Mouse (Mus musculus) embryonic facial prominence, embryonic 11.5 days (tissue): ENCODE measurements at regions not wholly inside any gene's neighbourhood (a gene's known extent, or its start where the extent isn't known, plus 50 kb on each side); places are given as distances from the start of the nearest gene placed in this dataset.

Experiments used
- ATAC-seq: fragments of 200-750 bp; cut with Nextera tagmentation; replicated peaks from 2 replicates; pipeline ENCODE4 v1.8.0; 2017; ENCODE audit warnings: low read depth; ENCODE audit not compliant: insufficient number of reproducible peaks, low FRiP score, low TSS enrichment
- DNase-seq: peaks from one replicate; pipeline ENCODE4 v3.0.0-alpha.2; 2015; ENCODE audit warnings: low spot score
- H3K27ac ChIP-seq: fragments of 300-500 bp; sonication (generic); replicated peaks from 2 replicates; pipeline ENCODE4 v1.5.1; 2014; ENCODE audit warnings: mild to moderate bottlenecking, low read depth, low read length, control low read depth
- H3K27me3 ChIP-seq: fragments of 300-500 bp; sonication (generic); 2 replicates; pipeline ENCODE4 v1.6.1; 2014; ENCODE audit warnings: mild to moderate bottlenecking, low read length, moderate library complexity, mixed read lengths; ENCODE audit not compliant: control insufficient read depth, insufficient read depth
- H3K36me3 ChIP-seq: fragments of 300-500 bp; sonication (generic); replicated peaks from 2 replicates; pipeline ENCODE4 v1.6.1; 2014; ENCODE audit warnings: low read depth, mild to moderate bottlenecking, low read length, moderate library complexity, mixed read lengths; ENCODE audit not compliant: control insufficient read depth, insufficient read depth
- H3K4me1 ChIP-seq: fragments of 300-500 bp; sonication (generic); 2 replicates; pipeline ENCODE4 v1.6.1; 2014; ENCODE audit warnings: low read length, mixed read lengths; ENCODE audit not compliant: control insufficient read depth, insufficient read depth
- H3K4me2 ChIP-seq: fragments of 300-500 bp; sonication (generic); 2 replicates; pipeline ENCODE4 v1.6.1; 2014; ENCODE audit warnings: low read depth, mild to moderate bottlenecking, control low read depth, low read length, moderate library complexity
- H3K4me3 ChIP-seq: fragments of 300-500 bp; sonication (generic); 2 replicates; pipeline ENCODE4 v1.5.1; 2014; ENCODE audit warnings: low read depth, low read length, control low read depth
- H3K9ac ChIP-seq: fragments of 300-500 bp; sonication (generic); replicated peaks from 2 replicates; pipeline ENCODE4 v1.6.1; 2014; ENCODE audit warnings: mild to moderate bottlenecking, control low read depth, low read length
- H3K9me3 ChIP-seq: fragments of 300-500 bp; sonication (generic); replicated peaks from 2 replicates; pipeline ENCODE4 v1.6.1; 2016; ENCODE audit warnings: mild to moderate bottlenecking, low read length, inconsistent platforms, mixed read lengths; ENCODE audit not compliant: control insufficient read depth
- WGBS: fragments of 180-500 bp; shearing (Covaris S2); extraction: QIAGEN DNeasy Blood & Tissue Kit; methylation state at CpG from one replicate; pipeline ENCODE4 v1.1.7; 2014; 5-methylcytosine and 5-hydroxymethylcytosine counted together

- no peak overlapping the region for H3K9ac ChIP-seq
- no peaks in the 10 kb centered on the region for H3K9me3 ChIP-seq
- 79% methylated on average over 4 of the region's 4 CpGs for WGBS
- no peaks in the 10 kb centered on the region for H3K27me3 ChIP-seq
- ATAC-seq (no peak), DNase-seq (no peak)
- no peaks in the 10 kb centered on the region for H3K36me3 ChIP-seq
- H3K4me3 ChIP-seq: no peak overlapping the region
- no peak overlapping the region for H3K4me2 ChIP-seq
- no peak overlapping the region for H3K27ac ChIP-seq
- no peaks in the 10 kb centered on the region for H3K4me1 ChIP-seq
These were observed 288.6 kb upstream of the Zic4 start for GRCm38 (mm10) chr9:91073366-91074174.

- Histone ChIP-seq H3K4me2 (no peak overlapping the region), H3K27me3 (no peaks in the 10 kb centered on the region), H3K36me3 (no peaks in the 10 kb centered on the region), H3K27ac (no peak overlapping the region), H3K4me1 (no peaks in the 10 kb centered on the region), H3K9me3 (no peaks in the 10 kb centered on the region), H3K4me3 (no peak overlapping the region), H3K9ac (no peak overlapping the region)
- WGBS: 62% methylated on average over 5 of the region's 5 CpGs
- ATAC-seq: no peak
- DNase-seq: no peak
These were observed 288.1 kb upstream of the Zic4 start for GRCm38 (mm10) chr9:91074175-91074480.

- DNase-seq (no peak), ATAC-seq (no peak)
- Histone ChIP-seq H3K27ac (no peak overlapping the region), H3K4me1 (no peaks in the 10 kb centered on the region), H3K27me3 (no peaks in the 10 kb centered on the region), H3K9me3 (no peaks in the 10 kb centered on the region), H3K4me2 (no peak overlapping the region), H3K4me3 (no peak overlapping the region), H3K9ac (no peak overlapping the region), H3K36me3 (no peaks in the 10 kb centered on the region)
- 21% methylated on average over 1 of the region's 1 CpGs for WGBS
These were observed 284.7 kb upstream of the Zic4 start for GRCm38 (mm10) chr9:91077490-91077889.

- no peak overlapping the region for H3K9ac ChIP-seq
- no peaks in the 10 kb centered on the region for H3K36me3 ChIP-seq
- no peak overlapping the region for H3K4me3 ChIP-seq
- ATAC-seq (no peak), DNase-seq (no peak)
- H3K27ac ChIP-seq: no peak overlapping the region
- H3K27me3 ChIP-seq: no peaks in the 10 kb centered on the region
- H3K4me1 ChIP-seq: no peaks in the 10 kb centered on the region
- H3K4me2 ChIP-seq: no peak overlapping the region
- WGBS: 24% methylated on average over 1 of the region's 1 CpGs
- H3K9me3 ChIP-seq: no peaks in the 10 kb centered on the region
These were observed 278.4 kb upstream of the Zic4 start for GRCm38 (mm10) chr9:91083791-91084190.

- Histone ChIP-seq H3K9ac (no peak overlapping the region), H3K27ac (no peak overlapping the region), H3K27me3 (no peaks in the 10 kb centered on the region), H3K4me2 (no peak overlapping the region), H3K9me3 (no peaks in the 10 kb centered on the region), H3K4me3 (no peak overlapping the region), H3K4me1 (no peaks in the 10 kb centered on the region), H3K36me3 (no peaks in the 10 kb centered on the region)
- DNase-seq (no peak), ATAC-seq (no peak)
- 79% methylated on average over 3 of the region's 3 CpGs for WGBS
These were observed 276.3 kb upstream of the Zic4 start for GRCm38 (mm10) chr9:91085923-91086322.

- Histone ChIP-seq H3K27ac (no peak overlapping the region), H3K27me3 (no peaks in the 10 kb centered on the region), H3K9ac (no peak overlapping the region), H3K9me3 (no peaks in the 10 kb centered on the region), H3K4me1 (no peaks in the 10 kb centered on the region), H3K4me3 (no peak overlapping the region), H3K36me3 (no peaks in the 10 kb centered on the region), H3K4me2 (no peak overlapping the region)
- 69% methylated on average over 2 of the region's 2 CpGs for WGBS
- DNase-seq (no peak), ATAC-seq (no peak)
These were observed 272.9 kb upstream of the Zic4 start for GRCm38 (mm10) chr9:91089348-91089747.

GRCm38 (mm10) chr9:91091421-91092050 is 270.7 kb upstream of the Zic4 start:
- no peaks in the 10 kb centered on the region for H3K4me1 ChIP-seq
- DNase-seq (no peak), ATAC-seq (no peak)
- 84% methylated on average over 1 of the region's 1 CpGs for WGBS
- H3K27ac ChIP-seq: no peak overlapping the region
- no peaks in the 10 kb centered on the region for H3K27me3 ChIP-seq
- no peaks in the 10 kb centered on the region for H3K36me3 ChIP-seq
- H3K9ac ChIP-seq: no peak overlapping the region
- no peak overlapping the region for H3K4me3 ChIP-seq
- no peaks in the 10 kb centered on the region for H3K9me3 ChIP-seq
- H3K4me2 ChIP-seq: no peak overlapping the region

- DNase-seq: no peak
- Histone ChIP-seq H3K4me3 (no peak overlapping the region), H3K27ac (no peak overlapping the region), H3K36me3 (no peaks in the 10 kb centered on the region), H3K9ac (no peak overlapping the region), H3K9me3 (no peaks in the 10 kb centered on the region), H3K27me3 (no peaks in the 10 kb centered on the region), H3K4me1 (no peaks in the 10 kb centered on the region), H3K4me2 (no peak overlapping the region)
- 47% methylated on average over 1 of the region's 1 CpGs for WGBS
- ATAC-seq: no peak
These were observed 260.4 kb upstream of the Zic4 start for GRCm38 (mm10) chr9:91101614-91102407.
